Mouse (Mus musculus): ENCODE data around the gene Celf1.

DNA sequence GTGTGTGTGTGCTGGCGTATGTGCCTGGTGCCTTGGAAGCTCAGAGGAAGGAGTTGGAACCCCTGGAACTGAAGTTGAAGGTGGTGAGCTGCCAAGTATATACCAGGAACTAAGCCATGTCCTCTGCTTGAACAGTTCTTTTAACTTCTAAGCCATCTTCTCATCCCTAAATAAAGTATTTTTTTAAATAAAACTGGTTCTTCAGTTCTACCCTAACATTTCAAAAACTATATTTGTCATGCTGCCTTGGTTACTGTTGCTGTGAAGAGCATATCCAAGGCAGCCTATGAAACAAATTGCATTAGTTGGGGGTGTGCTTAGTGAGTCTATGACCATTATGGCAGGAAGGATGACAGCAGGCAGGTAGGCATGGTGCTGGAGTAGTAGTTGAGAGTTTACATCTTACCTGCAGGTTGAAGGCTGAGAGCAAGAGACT is 84.9 kb downstream of the Celf1 start:
- no peak for TF ChIP-seq CTCF (IDR thresholded peaks at IDR 0.05; ENCODE audit: control insufficient read depth, insufficient read depth, insufficient replicate concordance, low read depth, low read length)
- TF ChIP-seq POLR2A (IDR thresholded peaks at IDR 0.05; ENCODE audit: control insufficient read depth, low read depth, low read length) = no peak

Measured in testis, adult 2 months (tissue).